Mouse (Mus musculus): ENCODE measurements around the gene Tnp1.

- no peak for TF ChIP-seq USF1 (IDR thresholded peaks at IDR 0.05; ENCODE audit: low read depth)
- TF ChIP-seq MYOG (IDR thresholded peaks at IDR 0.05; ENCODE audit: control insufficient read depth, extremely low read depth, insufficient read length) = no peak
These were observed 20.8 kb upstream of the Tnp1 start for GRCm38 (mm10) chr1:73036536-73036935.

Measured in C2C12 (cell line).